Mouse (Mus musculus) neural tube, embryonic 14.5 days (tissue): ENCODE data around the gene Hist2h3c1. TPM values are rescaled to one million over a fixed set of nuclear protein-coding genes. Genes with fewer than 3 reads are reported as not detected.
"Not testable (repeated sequence)": the region's sequence is repeated elsewhere in the genome, so short reads cannot be mapped to it uniquely, and the experiment has no call there.

Experiments used
- ATAC-seq: fragments of 200-750 bp; cut with Nextera tagmentation; 2 replicates; pipeline ENCODE4 v1.8.0; 2017; ENCODE audit warnings: low read depth, mild to moderate bottlenecking, moderate TSS enrichment, moderate library complexity
- H3K27ac ChIP-seq: fragments of 300-500 bp; sonication (generic); 2 replicates; pipeline ENCODE4 v1.5.1; 2014; ENCODE audit warnings: low read depth, mild to moderate bottlenecking, control low read depth, low read length, moderate library complexity, mixed read lengths
- H3K27me3 ChIP-seq: fragments of 300-500 bp; sonication (generic); 2 replicates; pipeline ENCODE4 v1.6.1; 2014; ENCODE audit warnings: low read length; ENCODE audit not compliant: control insufficient read depth, insufficient read depth
- H3K36me3 ChIP-seq: fragments of 300-500 bp; sonication (generic); 2 replicates; pipeline ENCODE4 v1.6.1; 2014; ENCODE audit warnings: low read length, mixed read lengths; ENCODE audit not compliant: control insufficient read depth, insufficient read depth
- H3K4me1 ChIP-seq: fragments of 300-500 bp; sonication (generic); 2 replicates; pipeline ENCODE4 v1.6.1; 2014; ENCODE audit warnings: low read length; ENCODE audit not compliant: control insufficient read depth, insufficient read depth
- H3K4me2 ChIP-seq: fragments of 300-500 bp; sonication (generic); 2 replicates; pipeline ENCODE4 v1.6.1; 2014; ENCODE audit warnings: mild to moderate bottlenecking, low read depth, low read length, control low read depth
- H3K4me3 ChIP-seq: fragments of 300-500 bp; sonication (generic); 2 replicates; pipeline ENCODE4 v1.5.1; 2014; ENCODE audit warnings: low read depth, low read length, control low read depth, mixed read lengths
- H3K9ac ChIP-seq: fragments of 300-500 bp; sonication (generic); replicated peaks from 2 replicates; pipeline ENCODE4 v1.6.1; 2014; ENCODE audit warnings: low read depth, mild to moderate bottlenecking, control low read depth, low read length, mixed read lengths
- H3K9me3 ChIP-seq: fragments of 300-500 bp; sonication (generic); 2 replicates; pipeline ENCODE4 v1.6.1; 2016; ENCODE audit warnings: low read length; ENCODE audit not compliant: control insufficient read depth
- WGBS: fragments of 180-500 bp; shearing (Covaris S2); extraction: QIAGEN DNeasy Blood & Tissue Kit; methylation state at CpG from one replicate; pipeline ENCODE4 v1.1.7; 2014; 5-methylcytosine and 5-hydroxymethylcytosine counted together
- microRNA-seq: library from miRNA; unstranded; fragments of <30 nt; microRNA quantifications from one replicate; pipeline ENCODE4, GENCODE M21; 2016
- polyA plus RNA-seq: library from polyadenylated mRNA; unstranded; fragments of >200 nt; fragmentation: Nextera tagmentation; extraction: Ambion mirVana; gene quantifications from 2 replicates; pipeline ENCODE4 v1.2.1, GENCODE M21; 2014

Hist2h3c1 gene
- polyA plus RNA-seq, 1 experiment from 2014 or later: 0.67 TPM

GRCm38 (mm10) chr3:96290727-96291126, 44.2 kb downstream of the Hist2h3c1 start:
- H3K4me3 ChIP-seq, ATAC-seq: not testable (repeated sequence)

GRCm38 (mm10) chr3:96292641-96293040, 46.2 kb downstream of the Hist2h3c1 start:
- Histone ChIP-seq H3K36me3 (no peaks in the 10 kb centered on the region), H3K9me3 (no peaks in the 10 kb centered on the region), H3K4me3 (no peak overlapping the region), H3K4me2 (no peak overlapping the region), H3K9ac (no peak overlapping the region), H3K27ac (no peak overlapping the region), H3K4me1 (no peaks in the 10 kb centered on the region), H3K27me3 (no peaks in the 10 kb centered on the region)
- no peak for ATAC-seq
- WGBS: 60% methylated on average over 6 of the region's 6 CpGs

More at GRCm38 (mm10) chr3:96290727-96291126, 44.2 kb downstream of the Hist2h3c1 start:
- H3K27ac ChIP-seq, H3K4me1 ChIP-seq, H3K4me2 ChIP-seq, H3K27me3 ChIP-seq, H3K36me3 ChIP-seq, H3K9me3 ChIP-seq, H3K9ac ChIP-seq: not testable (repeated sequence)
- 95% methylated on average over 3 of the region's 3 CpGs for WGBS

GRCm38 (mm10) chr3:96293368-96293767, 46.9 kb downstream of the Hist2h3c1 start:
- Histone ChIP-seq H3K36me3 (no peaks in the 10 kb centered on the region), H3K27me3 (no peaks in the 10 kb centered on the region), H3K4me1 (no peaks in the 10 kb centered on the region), H3K4me2 (no peak overlapping the region), H3K9ac (no peak overlapping the region), H3K27ac (no peak overlapping the region), H3K9me3 (no peaks in the 10 kb centered on the region), H3K4me3 (no peak overlapping the region)
- ATAC-seq: no peak
- WGBS: 50% methylated on average over 5 of the region's 5 CpGs

GRCm38 (mm10) chr3:96293787-96294186, 47.3 kb downstream of the Hist2h3c1 start, which contains the start of gene Fcgr1:
Gene Fcgr1, minus strand, starts transcription at chr3:96293969.
- Histone ChIP-seq H3K4me1 (no peaks in the 10 kb centered on the region), H3K27me3 (no peaks in the 10 kb centered on the region), H3K9ac (no peak within 1 kb of the TSS), H3K36me3 (no peaks in the 10 kb centered on the region), H3K4me3 (no peak within 1 kb of the TSS), H3K4me2 (no peak within 1 kb of the TSS), H3K27ac (no peak within 1 kb of the TSS), H3K9me3 (no peaks in the 10 kb centered on the region)
- ATAC-seq: no peak
- 81% methylated on average over 4 of the region's 4 CpGs for WGBS

Small RNA genes within 50 kb of the gene (microRNA-seq; reads per million reads assigned to microRNA genes)
- not detected for gene Gm44492
- not detected for gene Gm47311
- not detected for gene Gm47313

Other genes starting within 250 kb of the Hist2h3c1 start
- gene Vps45, start 188.2 kb upstream of the Hist2h3c1 start, polyA plus RNA-seq: 45.6 and 51.0 TPM in 2 replicates
- 4.6 and 8.3 TPM in 2 replicates for gene Otud7b, start 142.2 kb upstream of the Hist2h3c1 start, polyA plus RNA-seq
- gene Mtmr11, start 84.7 kb upstream of the Hist2h3c1 start, polyA plus RNA-seq: 10.9 and 11.6 TPM in 2 replicates
- gene Sf3b4, start 74.4 kb upstream of the Hist2h3c1 start, polyA plus RNA-seq: 145 and 150 TPM in 2 replicates
- 91.0 and 91.7 TPM in 2 replicates for gene Sv2a, start 65.5 kb upstream of the Hist2h3c1 start, polyA plus RNA-seq
- gene Bola1, start 27.0 kb upstream of the Hist2h3c1 start, polyA plus RNA-seq: 61.5 and 69.0 TPM in 2 replicates
- 0.71 and 0.72 TPM in 2 replicates for gene Hist2h2ab, start 26.8 kb upstream of the Hist2h3c1 start, polyA plus RNA-seq
- 1.3 and 2.1 TPM in 2 replicates for gene Hist2h2ac, start 25.8 kb upstream of the Hist2h3c1 start, polyA plus RNA-seq
- gene Hist2h2be, start 25.6 kb upstream of the Hist2h3c1 start, polyA plus RNA-seq: 4.3 and 4.8 TPM in 2 replicates
- gene Hist2h3c2, start 7.6 kb upstream of the Hist2h3c1 start, polyA plus RNA-seq: 0.71 and 1.1 TPM in 2 replicates
- 32.6 and 49.7 TPM in 2 replicates for gene Hist2h2aa2, start 6.4 kb upstream of the Hist2h3c1 start, polyA plus RNA-seq
- gene Hist2h2aa1, start 1.2 kb upstream of the Hist2h3c1 start, polyA plus RNA-seq: 9.7 and 17.4 TPM in 2 replicates
- gene Hist2h4, start 16.6 kb downstream of the Hist2h3c1 start, polyA plus RNA-seq: 4.2 TPM in 2 replicates
- gene Hist2h3b, start 22.0 kb downstream of the Hist2h3c1 start, polyA plus RNA-seq: 5.3 and 11.5 TPM in 2 replicates
- gene Hist2h2bb, start 23.1 kb downstream of the Hist2h3c1 start, polyA plus RNA-seq: 2.0 and 2.8 TPM in 2 replicates
- gene Fcgr1, start 47.3 kb downstream of the Hist2h3c1 start, polyA plus RNA-seq: 0.37 and 1.7 TPM in 2 replicates
- not detected in 2 replicates for gene BC107364, start 205.6 kb downstream of the Hist2h3c1 start, polyA plus RNA-seq